Mouse (Mus musculus): Measurements from ENCODE around the gene Mapk8ip2. TPM values are rescaled to one million over a fixed set of nuclear protein-coding genes. Genes with fewer than 3 reads are reported as not detected.

Mapk8ip2 gene
- total and polyA plus RNA-seq, 3 experiments: 0.01 to 0.04 TPM; not detected in 1

DNA sequence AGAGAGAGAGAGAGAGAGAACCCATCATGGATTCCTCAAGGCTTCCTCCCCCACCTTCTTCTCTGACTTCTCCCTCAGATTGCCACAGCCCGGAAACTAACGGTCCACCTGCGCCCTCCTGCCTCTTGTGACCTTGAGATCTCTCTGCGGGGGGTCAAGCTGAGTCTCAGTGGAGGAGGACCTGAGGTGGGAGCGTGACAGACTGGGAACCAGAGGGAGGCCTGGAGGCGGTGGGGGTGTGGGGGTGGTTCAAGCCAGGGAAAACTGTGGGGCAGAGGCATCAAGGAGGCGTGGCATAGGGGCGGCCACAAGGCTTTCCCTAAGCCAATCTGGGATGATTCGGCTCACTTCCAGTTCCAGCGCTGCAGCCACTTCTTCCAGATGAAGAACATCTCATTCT, 6.6 kb downstream of the Mapk8ip2 start:
- H3K36me3 ChIP-seq (ENCODE audit: control insufficient read depth in 1 of 2, insufficient read depth in 2 of 2, low read length in 2 of 2): no peaks in the 10 kb centered on the region
- no peak overlapping the region for H3K9ac ChIP-seq (ENCODE audit: control insufficient read depth, low read depth, low read length, poor library complexity, severe bottlenecking)
- no peak overlapping the region for H3K4me3 ChIP-seq (ENCODE audit: control insufficient read depth in 1 of 2, insufficient read depth in 1 of 2, low read depth in 2 of 2, low read length in 2 of 2)
- no peaks in the 10 kb centered on the region for H3K79me2 ChIP-seq (ENCODE audit: control insufficient read depth, insufficient read depth, low read length, poor library complexity)
- H3K4me1 ChIP-seq (ENCODE audit: control insufficient read depth in 1 of 2, insufficient read depth in 2 of 2, low read length in 2 of 2): no peaks in the 10 kb centered on the region
- no peak overlapping the region for H3K27ac ChIP-seq (ENCODE audit: control insufficient read depth, low read depth, low read length)
- peaks cover 0 to 2% of the 10 kb centered on the region in 2 experiments; a peak in 1 of 4 replicates for H3K27me3 ChIP-seq (ENCODE audit: control insufficient read depth in 1 of 2, insufficient read depth in 2 of 2, low read length in 2 of 2)
- no peaks in the 10 kb centered on the region for H3K9me3 ChIP-seq (replicated peaks; ENCODE audit: insufficient read depth, low read length)
- TF ChIP-seq TAL1 (IDR thresholded peaks at IDR 0.05; ENCODE audit: low read length): no peak
- TF ChIP-seq EP300 (IDR thresholded peaks at IDR 0.05; ENCODE audit: low read depth in 1 of 2, low read length in 2 of 2): no peak
- no peak for TF ChIP-seq ZNF384 (IDR thresholded peaks at IDR 0.05; ENCODE audit: low read depth, low read length)
- TF ChIP-seq GABPA (IDR thresholded peaks at IDR 0.05; ENCODE audit: low read depth, low read length): no peak
- TF ChIP-seq RCOR1 (IDR thresholded peaks at IDR 0.05; ENCODE audit: low read depth, low read length): no peak
- TF ChIP-seq POLR2A (IDR thresholded peaks at IDR 0.05; ENCODE audit: control insufficient read depth in 1 of 2, insufficient read depth in 1 of 2, low read depth in 1 of 2, low read length in 2 of 2, poor library complexity in 1 of 2): no peak
- TF ChIP-seq JUND (IDR thresholded peaks at IDR 0.05; ENCODE audit: low read depth, low read length): no peak
- TF ChIP-seq MAFK (IDR thresholded peaks at IDR 0.05; ENCODE audit: borderline replicate concordance, low read depth, low read length): no peak
- TF ChIP-seq ZMIZ1 (IDR thresholded peaks at IDR 0.05; ENCODE audit: low read depth, low read length): no peak
- TF ChIP-seq CHD2 (IDR thresholded peaks at IDR 0.05; ENCODE audit: low read length): no peak
- no peak for TF ChIP-seq ETS1 (IDR thresholded peaks at IDR 0.05; ENCODE audit: low read depth, low read length)
- TF ChIP-seq HCFC1 (IDR thresholded peaks at IDR 0.05; ENCODE audit: low read depth, low read length): no peak
- no peak for TF ChIP-seq MXI1 (IDR thresholded peaks at IDR 0.05; ENCODE audit: low read depth, low read length)
- TF ChIP-seq NELFE (IDR thresholded peaks at IDR 0.05; ENCODE audit: low read depth, low read length): no peak
- no peak for DNase-seq (ENCODE audit: low read depth, low spot score)

DNA sequence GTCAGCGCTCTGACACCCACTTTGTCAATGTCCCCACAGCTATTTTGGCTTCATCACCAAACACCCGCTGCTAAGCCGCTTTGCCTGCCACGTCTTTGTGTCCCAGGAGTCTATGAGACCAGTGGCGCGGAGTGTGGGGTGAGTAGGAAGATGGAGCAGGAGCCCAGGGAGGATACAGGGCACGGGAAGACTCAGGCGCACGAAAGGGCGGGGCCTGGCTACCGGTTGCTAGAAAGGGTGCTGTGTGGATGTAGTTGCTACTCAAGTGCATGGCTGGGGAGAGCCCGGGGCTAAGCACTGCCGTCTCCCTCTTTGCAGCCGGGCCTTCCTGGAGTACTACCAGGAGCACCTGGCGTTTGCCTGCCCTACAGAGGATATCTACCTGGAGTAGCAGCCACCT, 7.6 kb downstream of the Mapk8ip2 start:
- TF ChIP-seq TBP (IDR thresholded peaks at IDR 0.05; ENCODE audit: low read depth, low read length): no peak
- no peak for TF ChIP-seq MAFK (IDR thresholded peaks at IDR 0.05; ENCODE audit: borderline replicate concordance, low read depth, low read length)
- TF ChIP-seq MEF2A (IDR thresholded peaks at IDR 0.05; ENCODE audit: extremely low read depth, insufficient replicate concordance, low read depth, low read length, poor library complexity, severe bottlenecking): no peak
- no peak for TF ChIP-seq MAX (IDR thresholded peaks at IDR 0.05; ENCODE audit: low read length)
- TF ChIP-seq ETS1 (IDR thresholded peaks at IDR 0.05; ENCODE audit: low read depth, low read length): no peak
- TF ChIP-seq SMC3 (IDR thresholded peaks at IDR 0.05; ENCODE audit: low read depth, low read length): no peak
- TF ChIP-seq GABPA (IDR thresholded peaks at IDR 0.05; ENCODE audit: low read depth, low read length): no peak
- TF ChIP-seq TCF12 (IDR thresholded peaks at IDR 0.05; ENCODE audit: low read depth, low read length): no peak
- TF ChIP-seq RCOR1 (IDR thresholded peaks at IDR 0.05; ENCODE audit: low read depth, low read length): no peak
- no peak for TF ChIP-seq E2F4 (IDR thresholded peaks at IDR 0.05; ENCODE audit: borderline replicate concordance, low read depth, low read length)
- TF ChIP-seq MAZ (IDR thresholded peaks at IDR 0.05; ENCODE audit: low read depth, low read length): no peak
- TF ChIP-seq POLR2A (IDR thresholded peaks at IDR 0.05; ENCODE audit: control insufficient read depth in 1 of 2, insufficient read depth in 1 of 2, low read depth in 1 of 2, low read length in 2 of 2, poor library complexity in 1 of 2): no peak
- no peak for TF ChIP-seq MYB (IDR thresholded peaks at IDR 0.05; ENCODE audit: low read depth, low read length)
- no peak for TF ChIP-seq CTCF (IDR thresholded peaks at IDR 0.05 in 2 of 3, conservative IDR thresholded peaks at IDR 0.05 in 1 of 3; ENCODE audit: control insufficient read depth in 1 of 3, insufficient read depth in 1 of 3, low read depth in 2 of 3, low read length in 3 of 3, poor library complexity in 1 of 3, severe bottlenecking in 1 of 3)
- no peak for TF ChIP-seq POLR2AphosphoS5 (IDR thresholded peaks at IDR 0.05; ENCODE audit: borderline replicate concordance, low read depth, low read length)
- TF ChIP-seq BHLHE40 (IDR thresholded peaks at IDR 0.05; ENCODE audit: borderline replicate concordance, low read depth, low read length): no peak
- TF ChIP-seq RAD21 (IDR thresholded peaks at IDR 0.05; ENCODE audit: low read depth, low read length): no peak
- Histone ChIP-seq H3K79me2 (ENCODE audit: control insufficient read depth, insufficient read depth, low read length, poor library complexity) (no peaks in the 10 kb centered on the region), H3K4me1 (ENCODE audit: control insufficient read depth in 1 of 2, insufficient read depth in 2 of 2, low read length in 2 of 2) (no peaks in the 10 kb centered on the region)

More for the DNA sequence above, 7.6 kb downstream of the Mapk8ip2 start:
- H3K36me3 ChIP-seq (ENCODE audit: control insufficient read depth in 1 of 2, insufficient read depth in 2 of 2, low read length in 2 of 2): no peaks in the 10 kb centered on the region
- H3K27me3 ChIP-seq (ENCODE audit: control insufficient read depth in 1 of 2, insufficient read depth in 2 of 2, low read length in 2 of 2): peaks cover 0 to 2% of the 10 kb centered on the region in 2 experiments; a peak in 1 of 4 replicates
- DNase-seq (ENCODE audit: low read depth, low spot score): no peak
- no peak overlapping the region for H3K9ac ChIP-seq (ENCODE audit: control insufficient read depth, low read depth, low read length, poor library complexity, severe bottlenecking)
- H3K27ac ChIP-seq (ENCODE audit: control insufficient read depth, low read depth, low read length): no peak overlapping the region
- no peak overlapping the region for H3K4me3 ChIP-seq (ENCODE audit: control insufficient read depth in 1 of 2, insufficient read depth in 1 of 2, low read depth in 2 of 2, low read length in 2 of 2)
- no peaks in the 10 kb centered on the region for H3K9me3 ChIP-seq (replicated peaks; ENCODE audit: insufficient read depth, low read length)
